Mouse (Mus musculus): ENCODE data around the gene Hagh.

Gene Hagh

GRCm38 (mm10) chr17:24839842-24840241 lies at the start of gene Hagh:
TSS of gene Hagh (plus strand) at chr17:24840143.
- in situ Hi-C loops (cut with MboI, MseI): no loop called here

- in situ Hi-C loops (cut with MboI, MseI): no loop called here
Measured at GRCm38 (mm10) chr17:24792190-24792589, 47.8 kb upstream of the Hagh start.

- in situ Hi-C loops (cut with MboI, MseI): loop anchor here (5.0 kb wide), 1 partner anchor 47 kb away; no protein-coding TSS in a partner anchor
Measured at GRCm38 (mm10) chr17:24794791-24795190, 45.2 kb upstream of the Hagh start.

GRCm38 (mm10) chr17:24796969-24797368 lies 43.0 kb upstream of the Hagh start:
- in situ Hi-C loops (cut with MboI, MseI): loop anchor here (5.0 kb wide), 1 partner anchor 50 kb away; no protein-coding TSS in a partner anchor

DNA sequence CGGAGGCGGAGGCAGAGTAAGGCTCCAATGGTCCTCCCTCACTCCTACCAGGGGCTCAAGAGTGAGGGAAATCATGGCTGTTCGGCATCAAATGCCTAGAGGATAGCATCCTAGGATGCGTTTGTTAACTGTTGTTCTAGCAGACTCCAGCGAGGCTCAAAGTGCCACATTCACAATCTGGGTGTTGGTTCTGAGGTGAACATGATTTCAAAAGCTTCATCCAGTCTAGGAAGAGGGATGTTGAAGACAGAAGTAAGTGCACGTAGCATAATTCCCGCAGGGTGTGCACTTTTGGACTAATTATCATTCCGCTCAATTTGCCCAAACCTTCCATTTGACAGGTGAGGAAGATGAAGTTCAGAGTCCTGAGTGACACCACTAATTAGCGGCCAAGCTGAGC lies 41.7 kb upstream of the Hagh start:
- in situ Hi-C loops (cut with MboI, MseI): loop anchor here (5.0 kb wide), 1 partner anchor 51 kb away; no protein-coding TSS in a partner anchor

DNA sequence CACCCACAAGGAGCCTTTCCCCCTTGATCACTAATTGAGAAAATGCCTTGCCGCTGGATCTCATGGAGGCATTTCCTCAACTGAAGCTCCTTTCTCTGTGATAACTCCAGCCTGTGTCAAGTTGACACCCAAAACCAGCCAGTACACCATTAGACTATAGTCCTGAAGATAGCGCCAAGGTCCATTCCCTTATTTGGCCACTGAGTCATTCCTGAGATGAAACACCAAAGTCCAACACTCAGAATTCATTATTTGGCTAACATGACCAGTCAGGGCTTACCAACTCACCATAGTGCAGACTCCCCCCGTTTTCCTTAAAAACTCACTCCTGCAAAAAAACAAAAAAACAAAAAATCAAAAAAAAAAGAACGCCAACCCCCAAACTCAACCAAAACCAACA lies 40.5 kb upstream of the Hagh start:
- in situ Hi-C loops (cut with MboI, MseI): loop anchor here (5.0 kb wide), 1 partner anchor 52 kb away; no protein-coding TSS in a partner anchor

- in situ Hi-C loops (cut with MboI, MseI): no loop called here
Measured at GRCm38 (mm10) chr17:24800524-24800923, 39.4 kb upstream of the Hagh start.

DNA sequence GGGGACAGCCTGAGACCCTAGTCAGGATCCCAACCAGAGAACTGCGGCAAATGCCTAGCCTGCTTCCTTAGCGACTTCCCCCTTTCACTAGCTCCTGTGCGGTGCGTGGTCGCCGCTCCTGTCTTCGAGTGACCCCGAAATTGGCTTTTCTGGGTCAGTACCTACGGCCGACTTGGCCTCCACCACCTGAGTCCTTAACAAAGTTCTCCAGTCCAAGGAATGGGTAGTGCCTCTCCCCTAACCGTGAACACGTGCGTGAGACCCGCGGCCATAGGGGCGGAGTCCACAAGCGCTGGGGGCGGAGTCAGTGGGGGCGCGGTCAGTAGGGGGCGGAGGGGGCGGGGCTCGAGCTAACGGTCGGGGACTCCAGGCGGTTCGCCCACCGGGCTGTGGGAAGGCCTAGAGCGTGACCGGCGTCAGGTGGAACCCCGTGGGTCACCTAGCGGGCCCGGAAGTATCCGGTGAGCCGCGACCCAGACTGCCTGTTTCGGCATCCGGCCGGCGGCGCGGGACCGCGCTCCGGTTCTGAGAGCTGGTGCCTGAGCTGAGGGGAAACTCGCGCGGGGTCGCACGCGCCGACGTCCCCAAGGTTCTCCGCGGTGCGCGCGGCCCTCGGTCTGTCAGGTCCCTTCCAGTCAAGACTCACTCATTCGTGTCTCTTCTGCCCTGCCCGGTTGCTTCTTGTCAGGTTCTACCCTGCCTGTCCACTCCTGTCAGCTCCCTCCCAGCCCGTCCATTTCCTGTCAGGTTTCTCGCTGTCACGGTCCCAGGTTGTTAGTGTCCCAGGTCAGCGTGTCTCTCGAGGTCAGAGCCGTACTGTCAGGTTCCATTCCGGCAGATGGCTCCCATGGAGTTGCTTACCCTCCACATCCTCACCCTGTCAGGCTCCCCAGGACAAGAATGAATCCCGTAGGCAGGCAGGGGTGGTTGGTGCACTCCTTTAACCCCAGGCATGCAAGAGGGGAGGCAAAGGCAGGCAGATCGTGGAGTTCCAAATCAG lies 35.7 kb upstream of the Hagh start, which contains the start of gene Meiob:
Gene Meiob (plus strand): TSS at position 338 of the 1,000 bp plus-strand sequence.
- in situ Hi-C loops (cut with MboI, MseI): no loop called here

DNA sequence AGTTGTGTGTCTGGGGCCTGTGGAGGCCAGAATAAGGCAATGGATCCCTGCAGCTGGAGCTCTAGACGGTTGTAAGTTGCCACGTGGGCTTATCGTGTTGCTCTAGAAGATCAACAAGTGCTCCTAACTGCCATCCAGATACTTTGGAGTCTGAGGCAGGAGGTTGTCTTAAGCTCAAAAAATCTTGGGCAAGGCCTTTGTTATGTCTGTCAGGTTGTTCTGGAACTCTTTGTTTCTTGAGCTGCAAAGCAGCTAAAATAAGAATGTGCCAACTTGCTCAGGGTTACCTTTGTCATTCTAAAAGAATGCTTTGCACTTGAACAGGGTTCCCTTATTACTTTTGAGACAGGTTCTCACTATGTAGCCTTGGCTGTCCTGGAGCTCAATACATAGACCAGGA lies 28.7 kb upstream of the Hagh start:
- in situ Hi-C loops (cut with MboI, MseI): no loop called here

- in situ Hi-C loops (cut with MboI, MseI): no loop called here
Measured at GRCm38 (mm10) chr17:24812215-24812614, 27.7 kb upstream of the Hagh start.

DNA sequence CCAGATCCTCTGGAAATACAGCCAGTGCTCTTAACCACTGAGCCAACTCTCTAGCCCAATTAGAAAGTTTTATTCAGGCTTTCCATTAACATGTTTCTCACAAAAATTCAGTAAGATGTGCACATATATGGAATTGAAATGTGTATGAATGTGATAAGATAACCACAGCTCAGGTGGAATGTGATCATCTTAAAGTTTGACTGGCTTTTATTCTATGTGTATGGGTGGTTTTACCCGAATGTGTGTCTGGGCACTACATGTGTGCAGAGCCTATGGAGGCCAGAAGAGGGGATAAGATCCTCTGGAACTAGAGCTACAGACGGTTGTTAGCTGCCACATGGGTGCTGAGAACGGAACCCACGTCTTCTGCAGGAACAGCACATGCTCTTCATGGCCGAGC lies 24.7 kb upstream of the Hagh start:
- in situ Hi-C loops (cut with MboI, MseI): no loop called here

GRCm38 (mm10) chr17:24817503-24817902 lies 22.4 kb upstream of the Hagh start:
- in situ Hi-C loops (cut with MboI, MseI): no loop called here

DNA sequence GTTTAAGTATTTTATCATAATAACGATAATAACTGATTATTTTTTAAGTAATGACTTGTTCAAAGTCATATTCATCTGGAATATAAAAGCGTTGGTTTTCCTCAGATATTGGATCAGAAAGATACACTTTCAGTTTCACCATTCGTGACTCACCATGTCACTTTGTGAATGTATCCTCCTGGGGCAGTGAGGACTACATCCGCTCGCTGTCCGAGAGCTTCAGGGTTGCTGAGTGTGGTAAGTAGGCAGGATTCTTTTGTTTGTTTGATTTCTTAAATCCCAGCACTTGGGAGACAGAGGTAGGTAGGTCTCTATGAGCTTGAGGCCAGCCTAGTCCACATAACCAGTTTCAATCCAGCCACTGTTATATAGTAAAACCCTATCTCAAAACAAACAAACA lies 21.8 kb upstream of the Hagh start:
- in situ Hi-C loops (cut with MboI, MseI): no loop called here

DNA sequence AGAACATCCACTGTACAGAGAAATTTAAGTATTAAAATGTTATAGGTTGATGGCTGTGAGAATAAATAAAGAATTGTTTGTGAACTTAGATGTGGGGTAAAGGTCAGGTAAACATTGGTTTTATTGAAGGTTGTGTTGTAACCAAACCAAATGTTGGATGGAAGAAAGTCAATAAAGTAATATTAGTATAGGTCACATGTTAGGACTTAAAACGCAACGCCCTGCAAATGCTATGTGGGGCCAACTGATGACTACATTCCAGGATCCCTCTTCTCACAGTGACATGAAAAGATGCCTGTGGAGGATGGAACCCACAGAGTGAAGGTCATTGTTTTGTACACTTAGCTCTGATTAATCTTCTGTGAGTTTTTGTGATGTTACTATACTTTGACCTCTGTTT lies 20.5 kb upstream of the Hagh start:
- in situ Hi-C loops (cut with MboI, MseI): no loop called here

DNA sequence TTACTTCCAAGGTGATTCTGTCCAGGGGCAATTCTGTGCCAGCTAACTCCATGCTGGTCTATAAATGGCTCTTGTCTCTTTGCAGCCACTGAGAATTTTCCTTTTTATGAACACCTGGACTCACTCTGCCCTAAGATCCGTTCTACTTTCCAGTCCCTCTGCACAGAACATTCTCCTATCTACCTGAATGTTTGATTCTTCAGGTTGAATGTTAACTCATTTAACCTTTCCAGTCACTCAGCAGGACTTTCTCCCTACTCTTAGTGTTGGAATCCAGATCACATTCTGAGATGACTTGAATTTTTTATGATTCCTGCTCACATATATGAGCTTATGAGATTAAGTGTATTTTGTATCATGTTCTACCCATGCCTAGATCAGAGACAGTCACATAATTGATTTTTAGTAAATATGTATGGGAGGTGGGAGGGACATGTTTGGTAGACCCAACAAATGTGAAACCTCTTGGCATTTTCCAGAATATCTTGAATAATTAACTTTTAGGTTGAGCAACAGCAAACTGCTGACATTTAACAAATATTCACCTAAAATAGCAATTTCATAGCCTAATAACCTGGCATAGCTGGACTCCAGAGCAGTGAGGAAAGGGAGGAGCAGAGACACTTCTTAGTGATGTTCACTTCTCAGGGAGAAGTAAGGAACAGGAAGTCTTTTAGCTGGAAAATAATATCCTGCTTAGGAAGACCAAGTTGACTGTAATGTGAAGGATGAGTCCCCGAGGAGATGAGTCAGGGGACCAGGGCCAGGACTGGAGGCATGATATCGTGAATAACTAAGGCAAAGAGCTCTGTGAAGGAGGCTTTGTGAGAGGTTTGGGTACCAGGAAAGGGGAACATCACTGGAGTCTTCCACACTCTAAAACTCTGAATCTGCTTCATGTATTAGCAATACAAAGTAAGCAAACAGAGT lies 18.3 kb upstream of the Hagh start:
- in situ Hi-C loops (cut with MboI, MseI): no loop called here

DNA sequence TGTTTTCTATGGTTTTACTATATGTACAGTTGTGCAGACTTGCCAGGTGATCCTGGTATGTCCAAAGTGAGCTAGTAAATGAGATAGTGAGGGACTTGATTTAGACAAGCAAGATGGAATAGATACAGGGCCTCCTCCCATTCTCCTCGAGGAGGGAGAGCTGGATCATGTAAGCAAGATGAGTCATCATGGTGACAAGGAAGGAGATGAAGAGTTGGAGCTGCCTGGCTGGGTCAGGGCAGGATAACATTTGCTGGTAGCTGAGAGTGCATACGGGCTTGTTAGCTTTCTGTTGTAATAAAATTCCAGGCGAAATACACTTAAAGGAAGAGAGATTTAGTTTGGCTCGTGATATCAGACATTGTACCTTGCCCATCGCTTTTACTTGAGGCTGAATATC lies 398 bp downstream of the Hagh start:
- in situ Hi-C loops (cut with MboI, MseI): no loop called here

DNA sequence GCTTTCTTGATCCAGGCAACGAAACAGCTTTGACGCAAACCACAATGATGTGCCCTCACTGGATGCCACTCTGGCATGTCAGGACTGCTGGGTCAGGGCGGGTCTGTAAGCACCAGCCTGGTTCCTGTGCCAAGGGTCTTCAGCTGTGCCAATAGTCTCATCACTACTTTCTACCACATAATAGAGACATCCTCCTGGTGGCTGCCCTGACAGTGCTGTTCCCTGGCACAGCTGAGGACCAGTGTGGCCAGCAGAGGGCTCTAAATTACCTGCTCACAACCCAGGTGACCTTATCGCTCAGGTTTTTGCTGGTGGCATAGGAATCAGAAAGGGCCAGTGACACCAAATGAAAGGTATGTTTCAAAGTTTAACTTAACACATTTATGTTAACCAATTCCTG lies 1.2 kb downstream of the Hagh start:
- in situ Hi-C loops (cut with MboI, MseI): no loop called here

- in situ Hi-C loops (cut with MboI, MseI): no loop called here
Measured at GRCm38 (mm10) chr17:24842631-24843030, 2.7 kb downstream of the Hagh start.

DNA sequence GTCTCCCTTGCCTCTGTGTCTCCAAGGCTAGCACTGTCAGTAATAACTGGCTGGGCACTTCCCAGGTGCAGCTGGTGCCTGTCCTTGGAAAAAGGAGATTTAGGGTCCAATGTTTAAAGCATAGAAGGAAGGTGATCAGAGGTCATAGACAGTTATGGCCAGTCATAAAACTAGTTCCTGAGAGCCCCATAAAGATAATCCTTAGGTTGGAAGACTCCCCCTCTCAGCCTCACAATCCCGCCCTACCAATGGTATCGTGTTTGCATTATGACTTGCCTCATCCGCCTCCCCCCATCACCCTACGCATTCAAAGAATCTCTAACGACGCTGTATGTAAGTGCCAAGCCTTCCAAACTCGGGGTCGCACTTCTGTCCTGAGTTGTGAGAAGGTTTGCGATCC lies 4.6 kb downstream of the Hagh start:
- in situ Hi-C loops (cut with MboI, MseI): no loop called here

DNA sequence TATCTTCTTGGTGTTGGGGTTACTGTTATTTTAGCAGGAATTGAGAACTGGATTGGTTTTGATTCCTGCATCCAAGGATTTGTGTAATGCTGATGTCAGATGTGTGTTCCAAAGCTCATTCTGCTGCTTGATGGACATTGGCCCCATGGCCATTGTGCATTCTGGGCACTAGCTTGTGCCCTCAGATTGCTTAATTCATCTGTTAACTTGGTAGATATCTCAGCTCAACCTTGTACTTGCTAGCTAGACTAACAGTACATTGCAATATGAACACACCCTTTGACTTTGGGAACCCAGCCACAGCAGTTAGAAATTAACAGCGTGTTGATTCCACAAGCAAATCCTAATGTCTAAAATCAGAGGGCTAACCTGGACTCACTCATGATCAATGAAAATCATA lies 7.4 kb downstream of the Hagh start:
- in situ Hi-C loops (cut with MboI, MseI): loop anchor here (5.0 kb wide), 1 partner anchor 40 kb away; the partner anchor contains the start of genes Nubp2 and Spsb3

GRCm38 (mm10) chr17:24848600-24849031 lies 8.7 kb downstream of the Hagh start:
- in situ Hi-C loops (cut with MboI, MseI): loop anchor here (5.0 kb wide), 1 partner anchor 39 kb away; the partner anchor contains the start of genes Nubp2 and Spsb3

DNA sequence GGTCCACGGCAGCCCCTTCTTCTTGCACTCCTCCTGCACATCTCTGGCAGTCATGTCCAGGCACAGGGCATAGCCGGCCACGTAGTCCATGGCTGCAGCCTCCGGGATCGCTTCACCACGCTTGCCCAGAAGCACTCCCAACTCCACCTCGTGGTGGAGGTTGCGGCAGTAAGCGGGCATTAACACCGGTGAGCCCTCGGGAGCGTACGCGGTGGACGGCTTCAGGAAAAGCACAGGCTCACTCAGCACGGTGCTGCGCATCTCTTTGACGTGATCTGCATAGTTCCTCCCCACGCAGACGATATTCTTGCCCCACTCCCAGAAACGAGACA lies 9.8 kb downstream of the Hagh start:
- in situ Hi-C loops (cut with MboI, MseI): loop anchor here (5.0 kb wide), 1 partner anchor 38 kb away; the partner anchor contains the start of genes Nubp2 and Spsb3
